Mouse (Mus musculus) bone marrow, adult 2 months (tissue): ENCODE data around the gene Rpl10. TPM values are rescaled to one million over a fixed set of nuclear protein-coding genes. Genes with fewer than 3 reads are reported as not detected.

ENCODE experiments used
- H3K27ac ChIP-seq: fragments of 200-500 bp; 2 replicates; pipeline ENCODE4 v1.5.1; 2012; ENCODE audit warnings: low read depth, mild to moderate bottlenecking, control low read depth, inconsistent platforms, low read length; ENCODE audit not compliant: control insufficient read depth, poor library complexity, insufficient read depth
- H3K4me1 ChIP-seq: fragments of 200-500 bp; 2 replicates; pipeline ENCODE4 v1.6.1; 2011; ENCODE audit warnings: low read length; ENCODE audit not compliant: control insufficient read depth, insufficient read depth
- H3K4me3 ChIP-seq: fragments of 200-500 bp; replicated peaks from 2 replicates; pipeline ENCODE3; 2011; ENCODE audit warnings: mild to moderate bottlenecking, low read depth, low read length, control low read depth; ENCODE audit not compliant: control insufficient read depth
- CTCF ChIP-seq: fragments of 200-500 bp; IDR thresholded peaks from 2 replicates; pipeline ENCODE4 v1.5.1; 2011; ENCODE audit warnings: low read length, control low read depth; ENCODE audit not compliant: control insufficient read depth, insufficient read depth
- POLR2A ChIP-seq: fragments of 200-500 bp; IDR thresholded peaks from 2 replicates; pipeline ENCODE4 v1.6.1; 2011; ENCODE audit warnings: low read depth, mild to moderate bottlenecking, control low read depth, low read length, borderline replicate concordance; ENCODE audit not compliant: control insufficient read depth
- WGBS: fragments of 180-500 bp; shearing (Covaris S2); methylation state at CpG from one replicate; pipeline ENCODE4 v1.1.7; 2018; 5-methylcytosine and 5-hydroxymethylcytosine counted together
- polyA plus RNA-seq: library from polyadenylated mRNA; stranded (reverse); fragments of >200 nt; gene quantifications from 2 replicates; pipeline ENCODE4 v1.2.4, GENCODE M21; 2011; ENCODE audit warnings: low replicate concordance; ENCODE audit not compliant: missing spikeins, insufficient read depth, insufficient read length

Gene Rpl10
- 68.3 and 79.6 TPM in 2 replicates for polyA plus RNA-seq

DNA sequence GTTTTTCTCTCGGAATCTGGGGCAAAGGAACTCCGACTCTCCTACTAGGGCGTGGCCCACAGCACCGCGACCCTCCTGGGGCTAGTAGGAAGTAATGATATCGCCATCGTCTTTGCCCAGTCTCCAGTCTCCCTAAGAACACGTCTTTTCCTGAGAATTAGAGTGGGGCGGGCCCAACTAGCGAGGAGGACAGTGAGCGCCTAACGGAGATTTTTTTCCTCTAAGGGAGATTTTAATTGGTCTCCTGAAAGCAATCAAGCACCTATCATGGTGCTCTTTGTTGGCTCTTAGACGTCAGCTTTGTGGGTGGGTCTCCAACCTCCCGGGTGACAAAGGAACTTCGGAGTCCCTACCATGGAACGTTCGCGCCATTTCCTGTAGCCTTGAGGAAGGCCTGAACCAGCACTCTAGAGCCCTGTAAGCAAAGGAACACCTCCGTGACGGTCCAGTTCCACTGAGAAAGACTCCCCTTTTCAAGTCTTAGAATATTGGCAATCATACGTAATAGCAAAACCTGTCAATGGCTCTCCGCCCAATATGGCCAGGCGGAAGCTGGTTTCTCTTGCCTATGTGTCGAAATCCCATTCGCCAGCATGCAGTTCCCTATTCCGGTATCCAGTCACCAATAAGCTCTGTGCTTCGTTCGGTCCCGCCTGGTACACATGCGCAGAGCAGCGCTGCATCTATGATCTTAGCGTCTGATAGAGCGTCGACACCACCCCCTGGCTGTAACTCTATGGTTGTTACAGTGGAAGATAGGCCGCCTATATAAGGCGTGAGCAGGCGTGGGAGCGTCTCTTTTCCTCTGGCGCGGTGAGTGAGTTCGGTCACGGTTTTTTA, at the start of gene Rpl10:
Gene Rpl10 (plus strand): TSS at position 751 of the 840 bp plus-strand sequence.
- H3K4me3 ChIP-seq: peak within 1 kb of the TSS; percentile 74
- 15% methylated on average over 42 of the region's 42 CpGs for WGBS
- peak within 1 kb of the TSS; percentile 72 for H3K27ac ChIP-seq
- no peaks in the 10 kb centered on the region; the same call in 1 of the 2 replicates for H3K4me1 ChIP-seq
- TF ChIP-seq POLR2A (no peak), CTCF (0 out of 2 replicates have a peak, but pooled peaks have one; percentile 8)

DNA sequence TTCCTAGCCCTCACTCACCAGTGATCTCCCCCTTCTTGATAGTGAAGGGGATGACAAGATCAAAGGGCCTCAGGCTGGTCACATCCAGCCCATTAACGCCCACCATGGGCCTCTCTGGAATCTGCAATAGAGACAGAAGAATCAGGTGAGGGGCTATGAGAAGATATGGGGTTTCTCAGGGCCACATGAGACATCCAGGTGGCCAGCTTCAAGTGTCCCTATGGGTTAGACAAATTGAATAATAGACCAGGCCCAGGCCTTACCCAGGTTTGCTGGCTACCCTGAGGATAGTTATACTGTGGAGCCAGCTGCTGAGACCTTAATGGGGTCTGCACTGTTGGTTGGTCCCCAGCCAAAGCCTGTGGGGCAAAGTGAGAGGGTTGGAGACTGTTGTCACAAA, 40.6 kb upstream of the Rpl10 start:
- no peak for TF ChIP-seq CTCF
- TF ChIP-seq POLR2A: no peak
- 67% methylated on average over 1 of the region's 1 CpGs for WGBS

DNA sequence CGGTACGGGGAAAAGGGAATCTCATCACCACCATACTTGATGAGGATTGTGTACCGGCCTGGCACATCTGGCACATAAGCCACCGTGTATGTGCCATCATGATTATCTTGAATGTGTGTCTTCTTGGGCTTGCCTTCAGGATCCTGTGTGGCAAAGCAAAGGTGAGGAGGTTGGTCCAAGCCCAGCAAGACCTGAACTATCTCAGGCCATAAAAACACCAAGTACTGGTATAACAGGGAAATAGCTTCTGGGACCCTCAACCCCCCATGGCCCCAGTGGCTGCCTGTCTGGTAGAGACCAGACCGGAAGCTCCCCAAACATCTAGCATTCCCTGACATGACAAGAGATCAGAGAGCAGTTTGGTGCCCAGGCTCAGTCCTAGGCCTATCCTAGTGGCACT, 37.4 kb upstream of the Rpl10 start:
- Histone ChIP-seq H3K4me1 (no peaks in the 10 kb centered on the region), H3K4me3 (no peak overlapping the region), H3K27ac (no peak overlapping the region)
- TF ChIP-seq CTCF (no peak), POLR2A (no peak)
- WGBS: 89% methylated on average over 5 of the region's 5 CpGs

More for the DNA sequence above, 40.6 kb upstream of the Rpl10 start:
- H3K27ac ChIP-seq: no peak overlapping the region
- no peak overlapping the region for H3K4me3 ChIP-seq
- no peaks in the 10 kb centered on the region for H3K4me1 ChIP-seq

DNA sequence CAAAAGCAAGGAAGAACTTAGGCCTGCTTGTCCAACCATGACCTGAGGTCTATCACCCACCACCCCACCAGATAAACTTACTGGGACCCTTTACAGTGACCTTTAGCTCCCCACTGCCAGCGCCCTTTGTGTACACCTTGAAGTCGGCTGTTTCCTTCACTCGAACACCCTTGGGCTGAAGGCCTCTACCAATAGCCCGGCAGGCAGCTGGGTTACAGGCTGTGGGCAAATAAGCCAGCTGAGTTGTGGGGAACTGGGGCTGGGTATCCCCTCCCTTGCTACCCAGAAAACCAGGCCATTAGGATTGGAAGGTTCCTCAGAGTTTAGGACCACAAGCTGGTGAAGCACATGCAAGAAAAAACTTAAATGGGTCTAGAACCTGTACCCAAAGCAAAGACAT, 30.3 kb upstream of the Rpl10 start:
- Histone ChIP-seq H3K4me1 (peaks cover 1% of the 10 kb centered on the region; the same call in 1 of the 2 replicates), H3K27ac (no peak overlapping the region), H3K4me3 (no peak overlapping the region)
- 89% methylated on average over 4 of the region's 4 CpGs for WGBS
- no peak for TF ChIP-seq CTCF
- no peak for TF ChIP-seq POLR2A

DNA sequence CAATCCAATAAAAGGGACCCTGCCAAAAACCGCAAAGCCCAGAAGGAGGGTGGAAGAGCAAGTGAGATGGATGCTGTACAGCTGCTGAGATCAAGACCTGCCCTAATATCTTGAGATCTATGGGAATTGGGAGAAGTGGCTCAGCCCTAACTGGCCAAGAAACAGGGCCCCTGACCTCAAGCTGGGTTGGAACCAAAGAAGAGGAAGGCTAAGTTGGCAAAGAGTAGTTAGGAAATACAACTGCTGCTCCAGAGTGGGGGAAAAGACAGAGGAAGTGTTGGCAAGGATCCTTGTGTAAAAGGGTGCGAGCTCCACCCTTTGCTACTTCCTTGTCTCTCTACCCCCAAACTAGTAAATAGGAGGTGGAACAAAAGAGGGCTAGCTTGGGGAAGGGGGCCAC, 27.2 kb upstream of the Rpl10 start:
- peaks cover 1% of the 10 kb centered on the region; the same call in 1 of the 2 replicates for H3K4me1 ChIP-seq
- peak overlapping the region; percentile 75 for H3K27ac ChIP-seq
- H3K4me3 ChIP-seq: peak overlapping the region; percentile 55
- TF ChIP-seq POLR2A (no peak), CTCF (no peak)
- 34% methylated on average over 2 of the region's 2 CpGs for WGBS

DNA sequence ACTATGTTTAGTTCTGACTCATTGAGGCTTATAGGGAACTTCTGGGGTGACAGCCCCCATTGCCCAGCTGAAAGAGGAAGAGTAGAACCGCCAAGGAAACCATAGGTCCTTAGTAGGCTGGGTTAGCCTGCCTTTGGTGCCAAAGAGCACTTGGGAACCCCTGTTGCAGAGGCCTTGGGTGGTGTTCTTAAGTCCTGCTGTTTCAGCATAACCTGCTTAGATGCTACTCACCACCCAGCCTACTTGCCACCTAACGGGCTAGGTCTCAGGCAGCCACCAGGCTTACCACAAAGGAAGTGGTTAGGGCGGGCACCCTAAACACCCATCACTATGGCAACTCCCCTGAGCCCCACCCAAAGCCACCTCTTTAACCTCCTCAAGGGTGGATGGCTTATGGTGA, 26.8 kb upstream of the Rpl10 start:
- WGBS: 17% methylated on average over 3 of the region's 3 CpGs
- TF ChIP-seq CTCF (no peak), POLR2A (no peak)
- Histone ChIP-seq H3K27ac (peak overlapping the region; percentile 75), H3K4me3 (peak overlapping the region; percentile 55), H3K4me1 (peaks cover 1% of the 10 kb centered on the region; the same call in 1 of the 2 replicates)

DNA sequence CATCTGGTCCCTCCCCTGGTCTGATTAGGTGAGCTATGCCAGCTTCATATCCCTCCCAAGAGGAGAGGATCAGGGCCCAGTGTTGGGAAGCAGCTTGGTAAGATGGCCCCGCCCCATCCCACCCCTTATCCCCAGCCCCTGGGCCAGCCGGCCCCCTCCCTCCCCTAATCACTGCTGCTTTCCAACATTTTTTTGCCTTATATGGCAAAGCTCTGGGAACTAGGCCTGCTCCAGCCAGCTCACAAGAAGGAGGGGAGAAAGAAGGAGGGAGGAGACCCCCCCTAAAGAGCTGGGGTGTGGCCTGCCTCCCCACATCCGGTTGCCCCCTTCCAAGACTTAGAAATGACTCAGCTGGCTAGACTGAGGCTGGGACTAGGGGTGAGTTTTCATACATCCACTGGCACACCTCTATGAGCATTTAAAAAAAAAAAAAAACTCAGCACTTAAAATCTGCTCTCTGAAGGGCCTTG, 26.0 kb upstream of the Rpl10 start:
- TF ChIP-seq POLR2A (no peak), CTCF (no peak)
- Histone ChIP-seq H3K27ac (peak overlapping the region; percentile 36; the same call in 1 of the 2 replicates), H3K4me1 (peaks cover 1% of the 10 kb centered on the region; the same call in 1 of the 2 replicates), H3K4me3 (peak overlapping the region; percentile 61)
- WGBS: 15% methylated on average over 3 of the region's 3 CpGs

DNA sequence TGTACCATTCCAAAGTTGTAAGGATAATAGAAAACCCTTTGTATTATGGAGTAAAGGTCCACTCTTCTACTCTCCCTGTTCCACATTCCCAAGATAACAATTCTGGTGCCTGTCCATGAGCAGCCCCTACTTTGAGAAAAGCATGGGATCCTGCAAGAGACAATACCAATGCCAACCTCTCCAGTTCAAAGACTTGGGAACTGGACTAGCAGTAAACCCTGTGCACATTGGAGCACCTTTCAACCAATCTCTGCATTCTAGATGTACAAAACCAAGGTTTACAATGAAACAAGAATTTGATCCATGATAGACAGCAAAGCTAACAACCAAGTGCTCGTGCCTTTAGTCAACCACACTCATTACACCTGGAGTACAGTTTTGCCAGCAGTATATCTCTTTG, 25.5 kb upstream of the Rpl10 start:
- H3K4me3 ChIP-seq: peak overlapping the region; percentile 96
- 15% methylated on average over 1 of the region's 1 CpGs for WGBS
- no peak for TF ChIP-seq CTCF
- no peak for TF ChIP-seq POLR2A

DNA sequence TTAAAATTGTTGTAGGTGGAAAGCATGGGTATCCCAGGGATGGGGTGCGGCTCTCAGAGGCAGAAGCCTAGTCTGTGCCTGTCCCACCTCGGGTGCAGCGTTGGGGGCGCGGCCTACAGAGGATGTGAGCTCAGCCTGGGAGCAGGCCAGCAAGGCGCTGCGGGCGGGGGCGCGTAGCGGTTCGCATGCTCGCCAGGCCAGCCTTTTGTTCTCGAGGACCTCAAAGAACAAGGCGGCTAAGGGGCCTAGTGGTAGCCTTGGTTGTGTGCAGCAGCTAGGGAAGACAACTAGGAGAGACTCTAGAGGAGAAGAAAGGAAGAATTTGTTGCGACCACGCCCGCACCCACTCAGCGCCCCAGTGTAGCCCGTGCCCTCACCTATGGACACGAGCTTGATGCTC, 24.9 kb upstream of the Rpl10 start:
- TF ChIP-seq CTCF (no peak), POLR2A (peak; percentile 45; the same call in 1 of the 2 replicates)
- Histone ChIP-seq H3K27ac (peak overlapping the region; percentile 85), H3K4me1 (peaks cover 1% of the 10 kb centered on the region; the same call in 1 of the 2 replicates), H3K4me3 (peak overlapping the region; percentile 96)
- 13% methylated on average over 21 of the region's 21 CpGs for WGBS

More for the DNA sequence above, 25.5 kb upstream of the Rpl10 start:
- H3K4me1 ChIP-seq: peaks cover 1% of the 10 kb centered on the region; the same call in 1 of the 2 replicates
- H3K27ac ChIP-seq: no peak overlapping the region
